Mouse (Mus musculus) spleen, adult 2 months (tissue): Measurements from ENCODE around the gene Efhd1. TPM values are rescaled to one million over a fixed set of nuclear protein-coding genes. Genes with fewer than 3 reads are reported as not detected.

Experiments used
- DNase-seq, 2 experiments: peaks; one replicate each; pipeline versions ENCODE4 v3.0.0 to v3.0.0-alpha.2; 2012 to 2021; ENCODE audit warnings: low spot score in 2 of 2, low read depth in 1 of 2
- H3K27ac ChIP-seq: fragments of 200-500 bp; 2 replicates; pipeline ENCODE4 v1.5.1; 2012; ENCODE audit warnings: low read length, inconsistent platforms; ENCODE audit not compliant: insufficient read depth
- H3K27me3 ChIP-seq: fragments of 200-500 bp; 2 replicates; pipeline ENCODE4 v1.6.1; 2012; ENCODE audit warnings: mild to moderate bottlenecking, moderate library complexity, low read length, inconsistent platforms; ENCODE audit not compliant: control insufficient read depth, insufficient read depth
- H3K36me3 ChIP-seq: fragments of 200-500 bp; 2 replicates; pipeline ENCODE4 v1.6.1; 2012; ENCODE audit warnings: mild to moderate bottlenecking, low read length, inconsistent platforms; ENCODE audit not compliant: control insufficient read depth, insufficient read depth
- H3K4me1 ChIP-seq: fragments of 200-500 bp; 2 replicates; pipeline ENCODE4 v1.6.1; 2011; ENCODE audit warnings: inconsistent platforms; ENCODE audit not compliant: control insufficient read depth, insufficient read depth, insufficient read length
- H3K4me3 ChIP-seq: fragments of 200-500 bp; 2 replicates; pipeline ENCODE4 v1.5.1; 2011; ENCODE audit warnings: mild to moderate bottlenecking, inconsistent platforms; ENCODE audit not compliant: insufficient read depth, insufficient read length; ENCODE audit errors: extremely low read depth
- CTCF ChIP-seq: fragments of 200-500 bp; IDR thresholded peaks from 2 replicates; pipeline ENCODE4 v1.5.1; 2011; ENCODE audit warnings: mild to moderate bottlenecking, inconsistent platforms; ENCODE audit not compliant: insufficient read depth, insufficient read length, insufficient replicate concordance; ENCODE audit errors: extremely low read depth
- POLR2A ChIP-seq: fragments of 200-500 bp; IDR thresholded peaks from 2 replicates; pipeline ENCODE4 v1.6.1; 2011; ENCODE audit warnings: low read depth, low read length, inconsistent platforms
- WGBS: fragments of 180-500 bp; shearing (Covaris S2); methylation state at CpG from one replicate; pipeline ENCODE4 v1.1.7; 2018; 5-methylcytosine and 5-hydroxymethylcytosine counted together
- polyA plus RNA-seq: library from polyadenylated mRNA; depleted of rRNA; stranded (reverse); fragments of >200 nt; gene quantifications from 2 replicates; pipeline ENCODE4 v1.2.3, GENCODE M21; 2012

Efhd1 gene
- polyA plus RNA-seq, 1 experiment = 26.0 TPM

GRCm38 (mm10) chr1:87257691-87258090 lies 6.5 kb upstream of the Efhd1 start:
- no peak for TF ChIP-seq POLR2A
- TF ChIP-seq CTCF = no peak
- Histone ChIP-seq H3K27ac (no peak overlapping the region), H3K36me3 (no peaks in the 10 kb centered on the region), H3K4me1 (no peaks in the 10 kb centered on the region), H3K4me3 (no peak overlapping the region), H3K27me3 (0 out of 2 replicates have a peak, but pooled peaks cover 2% of the 10 kb centered on the region)
- WGBS = 75% methylated on average over 11 of the region's 11 CpGs
- no peak for DNase-seq

DNA sequence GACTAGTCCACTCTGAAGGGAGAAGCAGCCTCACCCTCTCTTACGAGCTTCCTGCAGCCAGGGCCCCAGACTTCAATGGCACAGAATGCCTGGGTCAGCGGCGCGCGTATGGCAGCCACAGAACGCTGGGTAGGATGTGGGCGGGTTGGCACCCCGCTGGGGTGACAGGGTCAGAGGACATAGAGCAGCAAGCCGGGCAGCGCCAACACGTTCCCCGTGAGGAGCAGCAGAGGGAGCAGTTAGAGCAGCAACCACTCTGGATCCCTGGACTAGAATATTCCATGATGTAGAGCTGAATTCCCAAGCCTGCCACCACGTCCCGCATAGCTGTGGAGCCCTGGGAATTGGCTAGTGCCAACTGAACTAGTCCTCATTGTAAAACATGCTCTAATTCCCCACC lies 5.7 kb upstream of the Efhd1 start:
- H3K27ac ChIP-seq = no peak overlapping the region
- TF ChIP-seq CTCF (no peak), POLR2A (no peak)
- H3K27me3 ChIP-seq = 0 out of 2 replicates have a peak, but pooled peaks cover 2% of the 10 kb centered on the region
- H3K4me1 ChIP-seq = no peaks in the 10 kb centered on the region
- no peak for DNase-seq
- 8% methylated on average over 14 of the region's 14 CpGs for WGBS
- no peak overlapping the region for H3K4me3 ChIP-seq
- no peaks in the 10 kb centered on the region for H3K36me3 ChIP-seq

DNA sequence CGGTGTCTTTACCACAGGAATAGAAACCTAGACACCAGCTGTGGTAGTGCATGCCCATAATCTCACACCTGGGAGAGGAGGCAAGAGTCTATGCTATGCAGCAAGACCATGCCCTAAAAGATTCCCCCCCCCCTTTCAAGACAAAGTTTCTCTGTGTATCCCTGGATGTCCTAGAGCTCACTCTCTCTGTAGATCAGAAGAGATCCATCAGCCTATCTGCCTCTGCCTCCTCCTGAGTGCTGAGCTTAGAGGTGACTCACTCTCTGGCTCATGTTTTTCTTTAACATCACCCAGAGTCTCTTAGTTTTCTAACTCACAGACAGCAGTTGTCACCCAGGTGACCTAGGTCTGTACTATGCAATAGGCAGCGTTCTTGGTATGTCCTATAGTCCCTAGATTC lies 4.8 kb upstream of the Efhd1 start:
- Histone ChIP-seq H3K27ac (no peak overlapping the region), H3K27me3 (peaks cover 5% of the 10 kb centered on the region; the same call in 1 of the 2 replicates), H3K4me3 (no peak overlapping the region), H3K36me3 (no peaks in the 10 kb centered on the region), H3K4me1 (peaks cover 2% of the 10 kb centered on the region; the same call in 1 of the 2 replicates)
- TF ChIP-seq CTCF (no peak), POLR2A (no peak)
- 50% methylated on average over 2 of the region's 2 CpGs for WGBS
- DNase-seq = no peak

DNA sequence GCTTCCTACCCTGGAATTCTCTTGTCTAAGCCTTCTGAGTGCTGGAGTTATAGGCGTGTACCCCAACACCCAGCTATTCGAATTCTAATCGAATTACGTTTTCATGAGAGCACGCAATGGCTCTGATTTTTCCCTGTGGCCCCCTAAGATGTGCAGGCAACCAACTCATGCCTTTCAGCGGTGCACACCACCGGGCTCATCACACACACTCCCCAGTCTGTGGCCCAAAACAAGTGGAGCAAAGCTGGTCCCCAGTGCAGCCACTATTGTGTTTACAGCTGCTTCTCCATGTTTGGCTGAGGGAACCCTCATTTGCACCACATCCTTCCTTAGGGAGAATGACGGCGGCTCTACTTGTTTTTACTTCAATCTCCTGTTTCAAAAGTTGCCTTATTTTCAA lies 906 bp upstream of the Efhd1 start:
- no peak for DNase-seq
- Histone ChIP-seq H3K36me3 (no peaks in the 10 kb centered on the region), H3K4me1 (peaks cover 7% of the 10 kb centered on the region), H3K27ac (no peak overlapping the region), H3K27me3 (peaks cover 10% of the 10 kb centered on the region; the same call in 1 of the 2 replicates), H3K4me3 (no peak overlapping the region)
- WGBS = 25% methylated on average over 9 of the region's 9 CpGs
- TF ChIP-seq POLR2A (no peak), CTCF (no peak)

DNA sequence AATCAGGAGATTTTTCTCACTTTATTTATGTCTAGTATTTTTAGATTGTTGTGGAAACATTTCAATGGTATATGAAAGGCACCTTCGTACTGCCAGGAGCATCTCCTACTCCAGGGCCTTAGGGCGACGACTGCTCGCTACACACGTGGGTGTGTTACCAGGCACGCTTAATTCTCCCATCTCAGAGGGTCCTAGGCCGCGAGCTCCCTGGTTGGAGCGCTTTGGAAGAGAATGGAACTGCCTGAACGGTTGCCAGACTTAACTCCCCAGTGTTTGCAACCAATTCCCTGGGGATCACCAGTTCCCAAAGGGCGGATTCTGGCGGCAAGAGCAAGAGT lies 398 bp upstream of the Efhd1 start:
- Histone ChIP-seq H3K4me3 (no peak overlapping the region), H3K27ac (no peak overlapping the region), H3K4me1 (peaks cover 7% of the 10 kb centered on the region), H3K27me3 (peaks cover 10% of the 10 kb centered on the region; the same call in 1 of the 2 replicates), H3K36me3 (no peaks in the 10 kb centered on the region)
- 15% methylated on average over 12 of the region's 12 CpGs for WGBS
- TF ChIP-seq CTCF = no peak
- TF ChIP-seq POLR2A = no peak
- no peak for DNase-seq

- H3K4me1 ChIP-seq = peaks cover 7% of the 10 kb centered on the region
- H3K36me3 ChIP-seq = no peaks in the 10 kb centered on the region
- DNase-seq = no peak
- H3K4me3 ChIP-seq = peak overlapping the region; percentile 35
- peaks cover 9% of the 10 kb centered on the region; the same call in 1 of the 2 replicates for H3K27me3 ChIP-seq
- H3K27ac ChIP-seq = no peak overlapping the region
- WGBS = 2% methylated on average over 13 of the region's 13 CpGs
- TF ChIP-seq POLR2A = no peak
- TF ChIP-seq CTCF = no peak
Measured at GRCm38 (mm10) chr1:87265200-87265599, 1.0 kb downstream of the Efhd1 start.

DNA sequence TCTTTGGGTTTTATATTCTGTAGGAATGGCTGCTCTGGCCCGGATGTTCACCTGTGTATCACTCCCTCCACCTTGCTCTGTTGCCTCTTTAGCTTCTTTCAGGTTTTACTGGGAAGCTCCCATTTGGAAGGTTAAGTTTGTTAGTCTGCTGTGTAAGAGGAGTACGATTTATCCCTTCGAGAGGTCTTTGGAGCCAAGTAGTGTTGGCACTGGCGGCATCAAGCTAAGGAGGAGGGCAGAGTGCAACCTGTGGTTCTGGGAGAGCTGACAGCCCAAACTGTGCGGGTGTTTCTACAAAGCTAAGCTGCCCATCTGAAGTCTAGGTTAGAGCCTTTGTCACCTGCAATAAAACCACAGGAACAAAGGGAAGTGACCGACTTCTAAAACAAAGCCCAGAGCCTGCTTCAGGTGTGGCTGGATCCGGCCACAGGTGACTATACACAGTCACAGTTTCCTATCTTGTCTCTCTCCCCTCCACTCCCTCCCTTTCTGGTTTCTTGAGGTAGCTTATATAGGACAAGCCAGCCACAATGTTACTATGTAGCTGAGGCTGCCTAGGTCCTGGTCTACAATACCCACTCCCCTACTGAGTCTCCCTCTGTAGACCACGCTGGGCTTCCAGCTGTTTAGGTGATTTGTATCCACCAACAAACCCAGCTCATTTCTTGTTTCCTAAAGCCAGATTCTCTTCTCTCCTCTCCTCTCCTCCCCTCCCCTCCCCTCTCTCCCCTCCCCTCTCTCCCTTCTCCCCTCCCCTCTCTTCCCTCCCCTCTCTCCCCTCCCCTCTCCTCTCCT lies 2.3 kb downstream of the Efhd1 start:
- DNase-seq = no peak
- 40% methylated on average over 8 of the region's 8 CpGs for WGBS
- Histone ChIP-seq H3K36me3 (no peaks in the 10 kb centered on the region), H3K4me1 (peaks cover 7% of the 10 kb centered on the region), H3K27me3 (peaks cover 9% of the 10 kb centered on the region; the same call in 1 of the 2 replicates), H3K4me3 (no peak overlapping the region), H3K27ac (no peak overlapping the region)
- TF ChIP-seq CTCF = no peak
- TF ChIP-seq POLR2A = no peak
